Mouse (Mus musculus) kidney, postnatal 0 days (tissue): Measurements from ENCODE around the gene Cit. TPM values are rescaled to one million over a fixed set of nuclear protein-coding genes. Genes with fewer than 3 reads are reported as not detected.

Source experiments
- ATAC-seq: fragments of 200-750 bp; cut with Nextera tagmentation; replicated peaks from 2 replicates; pipeline ENCODE4 v1.8.0; 2017; ENCODE audit warnings: low read depth, moderate number of reproducible peaks, moderate TSS enrichment, moderate library complexity; ENCODE audit not compliant: low FRiP score
- DNase-seq: peaks from one replicate; pipeline ENCODE4 v3.0.0-alpha.2; 2016; ENCODE audit warnings: low spot score
- H3K27ac ChIP-seq: fragments of 300-500 bp; sonication (generic); 2 replicates; pipeline ENCODE4 v1.5.1; 2014; ENCODE audit warnings: mild to moderate bottlenecking
- H3K27me3 ChIP-seq: fragments of 300-500 bp; sonication (generic); 2 replicates; pipeline ENCODE4 v1.6.1; 2014; ENCODE audit warnings: low read length, mixed read lengths; ENCODE audit not compliant: insufficient read depth
- H3K36me3 ChIP-seq: fragments of 300-500 bp; sonication (generic); 2 replicates; pipeline ENCODE4 v1.6.1; 2014; ENCODE audit warnings: low read length, mixed read lengths; ENCODE audit not compliant: insufficient read depth
- H3K4me1 ChIP-seq: fragments of 300-500 bp; sonication (generic); replicated peaks from 2 replicates; pipeline ENCODE4 v1.6.1; 2014; ENCODE audit warnings: antibody characterized with exemption, low read length, mixed read lengths; ENCODE audit not compliant: insufficient read depth
- H3K4me2 ChIP-seq: fragments of 300-500 bp; sonication (generic); 2 replicates; pipeline ENCODE4 v1.6.1; 2014; ENCODE audit warnings: mild to moderate bottlenecking, low read length, moderate library complexity, mixed read lengths
- H3K4me3 ChIP-seq: fragments of 300-500 bp; sonication (generic); replicated peaks from 2 replicates; pipeline ENCODE4 v1.5.1; 2014; ENCODE audit warnings: low read depth, low read length
- H3K9ac ChIP-seq: fragments of 300-500 bp; sonication (generic); 2 replicates; pipeline ENCODE4 v1.6.1; 2014; ENCODE audit warnings: low read depth, low read length
- H3K9me3 ChIP-seq: fragments of 300-500 bp; sonication (generic); replicated peaks from 2 replicates; pipeline ENCODE4 v1.6.1; 2016; ENCODE audit warnings: low read length, inconsistent platforms, mixed read lengths
- CTCF ChIP-seq: IDR thresholded peaks from 2 replicates; pipeline ENCODE4 v1.5.1; 2016; ENCODE audit warnings: antibody characterized with exemption, low read depth, mild to moderate bottlenecking, moderate library complexity
- WGBS: fragments of 180-500 bp; shearing (Covaris S2); extraction: QIAGEN DNeasy Blood & Tissue Kit; methylation state at CpG from one replicate; pipeline ENCODE4 v1.1.7; 2014; 5-methylcytosine and 5-hydroxymethylcytosine counted together
- polyA plus RNA-seq: library from polyadenylated mRNA; unstranded; fragments of >200 nt; fragmentation: Nextera tagmentation; extraction: Ambion mirVana; gene quantifications from 2 replicates; pipeline ENCODE4 v1.2.1, GENCODE M21; 2015

Cit gene
- polyA plus RNA-seq, 1 experiment from 2014 or later, result 8.8 TPM

GRCm38 (mm10) chr5:115956048-115956447, 111.0 kb downstream of the Cit start:
- 95% methylated on average over 14 of the region's 14 CpGs for WGBS
- ATAC-seq (no peak), DNase-seq (no peak)
- Histone ChIP-seq H3K4me1 (no peaks in the 10 kb centered on the region), H3K4me2 (no peak overlapping the region), H3K36me3 (peaks cover 34% of the 10 kb centered on the region; the same call in 1 of the 2 replicates), H3K27ac (no peak overlapping the region), H3K9ac (no peak overlapping the region), H3K4me3 (no peak overlapping the region), H3K9me3 (no peaks in the 10 kb centered on the region), H3K27me3 (no peaks in the 10 kb centered on the region)
- no peak for TF ChIP-seq CTCF

GRCm38 (mm10) chr5:115957177-115957576, 112.1 kb downstream of the Cit start:
- H3K4me2 ChIP-seq, result no peak overlapping the region

GRCm38 (mm10) chr5:115958344-115958743, 113.3 kb downstream of the Cit start:
- no peak overlapping the region for H3K4me3 ChIP-seq
- no peak overlapping the region for H3K27ac ChIP-seq
- H3K4me1 ChIP-seq, result no peaks in the 10 kb centered on the region
- no peak for TF ChIP-seq CTCF
- WGBS, result 67% methylated on average over 1 of the region's 1 CpGs
- ATAC-seq (no peak), DNase-seq (no peak)
- no peak overlapping the region for H3K9ac ChIP-seq
- no peaks in the 10 kb centered on the region for H3K9me3 ChIP-seq
- no peak overlapping the region for H3K4me2 ChIP-seq
- H3K36me3 ChIP-seq, result peaks cover 22% of the 10 kb centered on the region; the same call in 1 of the 2 replicates
- H3K27me3 ChIP-seq, result no peaks in the 10 kb centered on the region

More at GRCm38 (mm10) chr5:115957177-115957576, 112.1 kb downstream of the Cit start:
- WGBS, result 98% methylated on average over 6 of the region's 6 CpGs
- Histone ChIP-seq H3K27me3 (no peaks in the 10 kb centered on the region), H3K9ac (no peak overlapping the region), H3K27ac (no peak overlapping the region), H3K4me1 (no peaks in the 10 kb centered on the region), H3K9me3 (no peaks in the 10 kb centered on the region), H3K36me3 (peaks cover 28% of the 10 kb centered on the region; the same call in 1 of the 2 replicates), H3K4me3 (no peak overlapping the region)
- DNase-seq (no peak), ATAC-seq (no peak)
- TF ChIP-seq CTCF, result peak; percentile 25; the same call in 1 of the 2 replicates

GRCm38 (mm10) chr5:115958814-115959213, 113.7 kb downstream of the Cit start:
- DNase-seq (no peak), ATAC-seq (no peak)
- no peaks in the 10 kb centered on the region for H3K9me3 ChIP-seq
- TF ChIP-seq CTCF, result no peak
- no peak overlapping the region for H3K4me2 ChIP-seq
- no peaks in the 10 kb centered on the region for H3K27me3 ChIP-seq
- no peaks in the 10 kb centered on the region for H3K4me1 ChIP-seq
- no peak overlapping the region for H3K4me3 ChIP-seq
- H3K9ac ChIP-seq, result no peak overlapping the region
- 92% methylated on average over 11 of the region's 11 CpGs for WGBS
- peaks cover 20% of the 10 kb centered on the region; the same call in 1 of the 2 replicates for H3K36me3 ChIP-seq
- H3K27ac ChIP-seq, result no peak overlapping the region

GRCm38 (mm10) chr5:115961809-115962208, 116.7 kb downstream of the Cit start:
- DNase-seq, result no peak
- Histone ChIP-seq H3K27ac (no peak overlapping the region), H3K4me2 (no peak overlapping the region), H3K4me1 (no peaks in the 10 kb centered on the region), H3K27me3 (no peaks in the 10 kb centered on the region), H3K36me3 (0 out of 2 replicates have a peak, but pooled peaks cover 11% of the 10 kb centered on the region), H3K4me3 (no peak overlapping the region), H3K9ac (no peak overlapping the region), H3K9me3 (no peaks in the 10 kb centered on the region)
- no peak for TF ChIP-seq CTCF
- 70% methylated on average over 9 of the region's 9 CpGs for WGBS
- no peak for ATAC-seq

GRCm38 (mm10) chr5:115971236-115971635, 126.2 kb downstream of the Cit start:
- no peak overlapping the region for H3K4me3 ChIP-seq
- ATAC-seq, result no peak
- TF ChIP-seq CTCF, result no peak
- H3K4me1 ChIP-seq, result no peaks in the 10 kb centered on the region
- no peaks in the 10 kb centered on the region for H3K9me3 ChIP-seq
- H3K27ac ChIP-seq, result no peak overlapping the region
- no peak overlapping the region for H3K9ac ChIP-seq
- H3K4me2 ChIP-seq, result no peak overlapping the region
- no peak for DNase-seq
- H3K27me3 ChIP-seq, result no peaks in the 10 kb centered on the region
- WGBS, result 76% methylated on average over 15 of the region's 15 CpGs
- peaks cover 7% of the 10 kb centered on the region; the same call in 1 of the 2 replicates for H3K36me3 ChIP-seq

GRCm38 (mm10) chr5:115975672-115976071, 130.6 kb downstream of the Cit start:
- H3K9ac ChIP-seq, result no peak overlapping the region
- H3K4me2 ChIP-seq, result no peak overlapping the region
- no peak overlapping the region for H3K27ac ChIP-seq
- H3K27me3 ChIP-seq, result no peaks in the 10 kb centered on the region
- no peaks in the 10 kb centered on the region for H3K9me3 ChIP-seq
- peaks cover 4% of the 10 kb centered on the region; the same call in 1 of the 2 replicates for H3K36me3 ChIP-seq
- DNase-seq, result no peak
- no peak for ATAC-seq
- H3K4me1 ChIP-seq, result peaks cover 17% of the 10 kb centered on the region
- 86% methylated on average over 10 of the region's 10 CpGs for WGBS
- H3K4me3 ChIP-seq, result no peak overlapping the region
- peak; percentile 5; the same call in 1 of the 2 replicates for TF ChIP-seq CTCF
